Mouse (Mus musculus) intestine, postnatal 0 days (tissue): ENCODE data around the gene Klf8. TPM values are rescaled to one million over a fixed set of nuclear protein-coding genes. Genes with fewer than 3 reads are reported as not detected.

Experiments used
- ATAC-seq: fragments of 200-750 bp; cut with Nextera tagmentation; 2 replicates; pipeline ENCODE4 v1.8.0; 2017; ENCODE audit warnings: mild to moderate bottlenecking, moderate TSS enrichment, moderate library complexity
- H3K27ac ChIP-seq: fragments of 300-500 bp; sonication (generic); 2 replicates; pipeline ENCODE4 v1.5.1; 2014; ENCODE audit warnings: mild to moderate bottlenecking, low read depth, low read length, moderate library complexity
- H3K27me3 ChIP-seq: fragments of 300-500 bp; sonication (generic); replicated peaks from 2 replicates; pipeline ENCODE4 v1.6.1; 2014; ENCODE audit warnings: low read length, mixed read lengths; ENCODE audit not compliant: control insufficient read depth, insufficient read depth
- H3K36me3 ChIP-seq: fragments of 300-500 bp; sonication (generic); 2 replicates; pipeline ENCODE4 v1.6.1; 2014; ENCODE audit warnings: mild to moderate bottlenecking, moderate library complexity; ENCODE audit not compliant: control insufficient read depth, insufficient read depth
- H3K4me1 ChIP-seq: fragments of 300-500 bp; sonication (generic); replicated peaks from 2 replicates; pipeline ENCODE4 v1.6.1; 2014; ENCODE audit warnings: antibody characterized with exemption, low read length, mixed read lengths; ENCODE audit not compliant: control insufficient read depth, insufficient read depth
- H3K4me2 ChIP-seq: fragments of 300-500 bp; sonication (generic); replicated peaks from 2 replicates; pipeline ENCODE4 v1.6.1; 2014; ENCODE audit warnings: low read depth, mild to moderate bottlenecking, moderate library complexity
- H3K4me3 ChIP-seq: fragments of 300-500 bp; sonication (generic); 2 replicates; pipeline ENCODE4 v1.5.1; 2014; ENCODE audit warnings: low read depth, low read length
- H3K9ac ChIP-seq: fragments of 300-500 bp; sonication (generic); 2 replicates; pipeline ENCODE4 v1.6.1; 2014; ENCODE audit warnings: mild to moderate bottlenecking, low read depth, low read length
- H3K9me3 ChIP-seq: fragments of 300-500 bp; sonication (generic); 2 replicates; pipeline ENCODE4 v1.6.1; 2016; ENCODE audit warnings: mixed run types; ENCODE audit not compliant: control insufficient read depth
- CTCF ChIP-seq: sonication (generic); IDR thresholded peaks from 2 replicates; pipeline ENCODE4 v1.5.1; 2016; ENCODE audit warnings: low read depth, mild to moderate bottlenecking, control low read depth, antibody characterized with exemption, moderate library complexity
- WGBS: fragments of 180-500 bp; shearing (Covaris S2); extraction: QIAGEN DNeasy Blood & Tissue Kit; methylation state at CpG from one replicate; pipeline ENCODE4 v1.1.7; 2014; 5-methylcytosine and 5-hydroxymethylcytosine counted together
- polyA plus RNA-seq: library from polyadenylated mRNA; unstranded; fragments of >200 nt; fragmentation: Nextera tagmentation; extraction: Ambion mirVana; gene quantifications from 2 replicates; pipeline ENCODE4 v1.2.1, GENCODE M21; 2015

The Klf8 gene
- polyA plus RNA-seq, 1 experiment from 2014 or later: 0.33 TPM

DNA sequence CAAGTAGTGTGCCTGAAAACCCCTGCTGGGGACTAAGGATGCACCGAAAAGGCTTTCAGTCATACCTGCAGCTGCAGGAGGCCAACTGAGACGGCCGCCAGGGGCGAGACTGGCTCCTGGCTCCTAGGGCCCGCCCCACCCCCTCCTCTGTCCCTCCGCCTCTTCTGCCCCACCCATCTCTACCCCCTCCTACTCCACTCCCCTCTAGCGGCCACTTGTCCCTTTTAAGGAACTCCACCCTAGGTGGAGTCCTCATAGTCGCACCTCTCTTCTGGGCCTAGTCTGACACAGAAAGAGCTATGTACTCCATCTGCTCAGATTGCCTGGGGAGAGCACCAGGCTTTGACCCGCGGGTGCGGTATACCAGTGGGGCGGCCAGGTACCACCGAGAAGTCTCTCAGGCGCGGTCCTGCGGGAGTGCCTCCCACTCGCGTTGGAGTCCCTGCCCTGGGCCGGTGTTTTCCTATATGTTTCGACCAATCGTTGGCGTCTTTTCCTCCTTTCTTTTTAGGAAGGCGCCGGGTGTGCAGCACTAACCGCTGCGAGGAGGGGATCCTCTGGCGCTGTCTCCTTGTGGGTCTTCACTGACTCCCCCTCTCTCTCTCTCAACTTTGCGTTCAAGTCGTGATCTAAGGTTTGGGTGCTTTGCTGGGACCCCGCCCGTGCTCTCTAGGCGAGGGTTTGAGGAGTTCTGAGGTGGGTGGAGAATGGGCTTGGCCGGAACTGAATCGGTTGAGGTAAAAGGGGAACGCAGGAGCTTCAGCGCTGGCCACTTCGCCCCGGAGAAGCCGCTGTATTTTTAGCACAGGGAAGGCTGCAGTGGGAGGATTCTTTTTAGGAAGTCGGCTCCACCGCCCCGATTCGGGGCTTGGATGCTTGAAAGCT is 122.3 kb downstream of the Klf8 start:
- 18% methylated on average over 43 of the region's 43 CpGs for WGBS
- H3K27ac ChIP-seq: no peak overlapping the region
- H3K9ac ChIP-seq: no peak overlapping the region

DNA sequence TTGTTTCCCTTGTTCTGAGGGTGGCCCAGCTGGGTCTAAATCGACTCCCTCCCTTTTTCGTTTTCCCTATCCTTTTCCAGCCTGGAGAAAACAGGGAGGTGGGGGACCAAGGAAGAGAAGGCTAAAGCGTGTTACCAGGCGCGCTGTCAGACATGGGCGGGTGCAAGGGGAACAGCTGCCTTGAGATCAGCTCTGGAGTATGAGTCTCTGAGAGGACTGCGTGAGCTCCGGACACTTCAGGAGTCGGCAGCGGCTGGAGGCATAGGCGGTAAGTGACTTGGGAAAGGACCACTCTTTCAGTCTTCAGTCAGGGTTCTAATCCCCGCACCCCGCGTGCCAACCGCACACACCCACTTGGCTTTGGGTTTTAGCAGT is 122.9 kb downstream of the Klf8 start:
- Histone ChIP-seq H3K4me1 (no peaks in the 10 kb centered on the region), H3K4me3 (peak overlapping the region; percentile 38), H3K27me3 (0 out of 2 replicates have a peak, but pooled peaks cover 3% of the 10 kb centered on the region), H3K4me2 (peak overlapping the region; percentile 70), H3K36me3 (no peaks in the 10 kb centered on the region), H3K9me3 (no peaks in the 10 kb centered on the region), H3K9ac (no peak overlapping the region), H3K27ac (no peak overlapping the region)
- 14% methylated on average over 15 of the region's 15 CpGs for WGBS
- ATAC-seq: no peak
- no peak for TF ChIP-seq CTCF

More for the DNA sequence above, 122.3 kb downstream of the Klf8 start:
- no peaks in the 10 kb centered on the region for H3K36me3 ChIP-seq
- H3K27me3 ChIP-seq: 0 out of 2 replicates have a peak, but pooled peaks cover 3% of the 10 kb centered on the region
- H3K4me2 ChIP-seq: peak overlapping the region; percentile 70
- peak; percentile 42 for TF ChIP-seq CTCF
- peak overlapping the region; percentile 38 for H3K4me3 ChIP-seq
- H3K9me3 ChIP-seq: no peaks in the 10 kb centered on the region
- H3K4me1 ChIP-seq: no peaks in the 10 kb centered on the region
- 0 out of 2 replicates have a peak, but pooled peaks have one; percentile 25 for ATAC-seq

DNA sequence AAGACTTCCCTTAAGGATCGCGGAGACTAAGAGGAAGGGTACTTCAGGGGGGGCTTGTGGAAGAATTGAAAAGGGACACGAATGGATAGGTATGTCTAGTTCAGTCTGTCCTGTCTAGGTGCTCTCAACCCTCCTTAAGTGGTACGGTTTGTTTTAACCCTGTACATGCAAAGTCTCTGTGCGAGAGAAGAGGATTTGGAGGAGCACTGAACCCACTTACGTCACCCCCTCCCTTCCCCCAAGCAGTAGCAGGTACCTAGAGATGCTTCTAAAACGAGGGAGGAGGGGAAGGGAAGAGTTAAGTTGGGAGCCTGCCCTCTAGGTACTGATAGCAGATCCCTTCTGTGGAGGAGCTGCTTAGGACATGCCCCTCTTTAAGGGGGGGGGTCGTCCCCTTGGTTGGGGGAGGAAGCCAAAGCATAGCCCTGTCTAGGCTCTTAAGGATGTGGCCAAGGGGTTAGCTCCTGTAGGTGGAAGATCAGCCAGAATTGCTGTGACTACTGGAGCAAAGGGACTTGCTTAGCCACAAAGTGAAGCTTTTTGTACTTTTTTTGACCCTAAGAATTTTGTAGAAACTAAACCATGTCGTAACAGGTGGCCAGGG is 123.5 kb downstream of the Klf8 start:
- ATAC-seq: no peak
- Histone ChIP-seq H3K27ac (no peak overlapping the region), H3K4me2 (peak overlapping the region; percentile 70), H3K27me3 (0 out of 2 replicates have a peak, but pooled peaks cover 3% of the 10 kb centered on the region), H3K36me3 (no peaks in the 10 kb centered on the region), H3K4me1 (no peaks in the 10 kb centered on the region), H3K4me3 (peak overlapping the region; percentile 38), H3K9me3 (no peaks in the 10 kb centered on the region), H3K9ac (no peak overlapping the region)
- WGBS: 41% methylated on average over 9 of the region's 9 CpGs
- no peak for TF ChIP-seq CTCF

DNA sequence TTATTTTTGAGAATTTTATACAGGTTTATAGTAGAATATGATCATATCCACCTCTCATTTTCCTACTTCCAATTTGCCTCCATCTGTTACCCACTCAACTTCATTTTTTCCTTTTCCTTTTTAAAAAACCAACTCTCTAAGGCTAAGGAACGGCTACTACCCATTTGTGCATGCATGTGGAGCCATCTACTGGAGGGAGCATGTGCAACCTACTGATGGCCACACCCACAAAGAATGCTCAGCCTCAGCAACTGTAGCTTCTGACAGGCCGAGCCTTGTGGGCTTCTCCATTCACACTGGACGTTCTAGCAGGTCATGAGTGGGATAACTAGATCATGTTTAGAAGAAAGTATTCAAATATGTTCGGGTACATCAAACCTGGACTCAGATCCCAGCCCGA is 129.5 kb downstream of the Klf8 start:
- Histone ChIP-seq H3K27me3 (no peaks in the 10 kb centered on the region), H3K9me3 (no peaks in the 10 kb centered on the region), H3K4me2 (no peak overlapping the region), H3K4me1 (no peaks in the 10 kb centered on the region), H3K4me3 (no peak overlapping the region), H3K27ac (no peak overlapping the region), H3K36me3 (no peaks in the 10 kb centered on the region), H3K9ac (no peak overlapping the region)
- TF ChIP-seq CTCF: peak; percentile 78
- 39% methylated on average over 5 of the region's 5 CpGs for WGBS
- no peak for ATAC-seq

DNA sequence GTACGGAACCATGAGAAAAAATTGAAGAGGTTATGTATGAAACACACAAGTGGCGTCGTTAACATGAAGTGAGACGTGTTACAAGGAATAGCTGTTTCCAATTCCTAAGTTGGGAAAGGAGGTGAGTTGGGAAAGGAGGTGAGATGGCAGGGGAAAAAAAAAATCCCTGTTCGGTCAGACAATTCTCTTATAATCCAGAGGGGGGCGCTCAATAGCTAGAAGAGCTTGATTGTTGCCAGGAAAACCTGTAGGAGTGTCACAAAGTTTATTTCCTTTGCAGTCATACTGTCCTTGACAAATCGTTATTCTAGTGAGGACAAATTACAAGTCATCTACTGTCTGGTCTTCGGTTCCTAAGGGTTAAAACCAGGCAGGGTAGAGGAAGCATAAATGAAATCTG is 132.5 kb downstream of the Klf8 start:
- no peak overlapping the region for H3K4me2 ChIP-seq
- 35% methylated on average over 8 of the region's 8 CpGs for WGBS
- H3K9me3 ChIP-seq: no peaks in the 10 kb centered on the region
- no peaks in the 10 kb centered on the region for H3K4me1 ChIP-seq
- H3K27me3 ChIP-seq: no peaks in the 10 kb centered on the region
- H3K4me3 ChIP-seq: no peak overlapping the region
- no peaks in the 10 kb centered on the region for H3K36me3 ChIP-seq
- no peak overlapping the region for H3K27ac ChIP-seq
- peak; percentile 52 for TF ChIP-seq CTCF
- no peak for ATAC-seq
- no peak overlapping the region for H3K9ac ChIP-seq

DNA sequence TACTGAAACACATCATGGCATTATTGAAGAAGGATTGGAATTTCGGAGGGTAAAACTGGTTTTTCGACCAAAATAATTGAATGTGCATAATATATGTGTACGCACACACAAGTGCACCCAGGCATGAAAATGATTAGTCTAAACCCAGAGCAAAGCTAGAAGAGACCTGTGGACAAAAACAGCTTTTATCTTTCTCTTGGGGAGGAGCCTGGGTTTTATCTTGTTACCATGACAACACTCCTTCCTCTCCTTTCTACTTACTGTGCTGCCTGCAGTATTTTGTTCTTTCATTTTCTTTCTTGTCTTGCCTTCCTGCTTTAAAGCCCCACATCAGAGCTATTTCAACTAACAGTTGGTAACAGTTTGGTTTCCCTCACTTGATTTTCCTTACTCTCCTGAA is 137.8 kb downstream of the Klf8 start:
- H3K4me1 ChIP-seq: no peaks in the 10 kb centered on the region
- no peak overlapping the region for H3K27ac ChIP-seq
- 58% methylated on average over 3 of the region's 3 CpGs for WGBS
- H3K4me2 ChIP-seq: no peak overlapping the region
- TF ChIP-seq CTCF: no peak
- H3K27me3 ChIP-seq: no peaks in the 10 kb centered on the region
- no peaks in the 10 kb centered on the region for H3K9me3 ChIP-seq
- H3K36me3 ChIP-seq: no peaks in the 10 kb centered on the region
- H3K9ac ChIP-seq: no peak overlapping the region
- ATAC-seq: no peak
- no peak overlapping the region for H3K4me3 ChIP-seq
